Mouse (Mus musculus) neural tube, embryonic 10.5 days (tissue): ENCODE measurements at regions not wholly inside any gene's neighbourhood (a gene's known extent, or its start where the extent isn't known, plus 50 kb on each side); places are given as distances from the start of the nearest gene placed in this dataset.

Experiments
- DNase-seq: peaks from one replicate; pipeline ENCODE4 v3.0.0-alpha.2; 2017; ENCODE audit warnings: low spot score; ENCODE audit errors: extremely low spot score

DNA sequence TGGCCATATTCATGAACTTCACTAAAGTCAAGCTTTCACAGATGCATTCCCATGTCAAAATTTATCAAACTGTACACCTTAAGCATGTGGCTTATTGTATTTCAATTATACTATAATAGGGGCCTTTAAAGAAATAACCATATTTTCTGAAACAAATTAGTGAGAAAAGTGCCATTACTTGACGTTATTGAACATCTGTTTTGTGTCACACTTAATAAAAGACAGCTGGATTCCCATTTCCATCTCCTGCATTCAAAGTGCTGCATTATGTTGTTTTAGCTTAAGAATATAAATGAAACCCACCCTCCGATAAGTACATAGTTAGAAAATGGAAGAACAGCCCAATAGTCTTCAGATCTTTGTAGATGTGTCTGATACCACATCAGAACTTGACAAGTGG is 150.2 kb downstream of the Usp46 start:
- DNase-seq, result no peak

DNA sequence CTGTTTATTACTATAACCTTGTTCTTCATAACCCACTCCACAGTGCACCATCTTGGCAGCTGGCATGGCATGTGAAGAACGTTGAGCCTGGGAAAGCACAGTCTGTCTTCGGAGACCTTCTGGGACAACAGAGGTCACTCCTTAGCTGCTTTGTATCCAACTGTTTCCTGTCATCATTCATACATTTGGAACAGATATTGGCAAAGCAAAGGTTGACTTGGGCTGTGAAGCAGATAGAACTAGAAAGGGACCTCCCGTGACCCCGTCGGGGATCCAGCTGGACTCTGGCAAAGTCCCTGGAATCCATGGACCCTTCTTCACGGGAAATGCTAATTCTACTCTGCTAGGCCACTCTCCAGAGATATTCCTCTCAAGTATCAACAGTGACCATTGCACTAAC is 148.3 kb downstream of the Usp46 start:
- DNase-seq, result no peak

DNA sequence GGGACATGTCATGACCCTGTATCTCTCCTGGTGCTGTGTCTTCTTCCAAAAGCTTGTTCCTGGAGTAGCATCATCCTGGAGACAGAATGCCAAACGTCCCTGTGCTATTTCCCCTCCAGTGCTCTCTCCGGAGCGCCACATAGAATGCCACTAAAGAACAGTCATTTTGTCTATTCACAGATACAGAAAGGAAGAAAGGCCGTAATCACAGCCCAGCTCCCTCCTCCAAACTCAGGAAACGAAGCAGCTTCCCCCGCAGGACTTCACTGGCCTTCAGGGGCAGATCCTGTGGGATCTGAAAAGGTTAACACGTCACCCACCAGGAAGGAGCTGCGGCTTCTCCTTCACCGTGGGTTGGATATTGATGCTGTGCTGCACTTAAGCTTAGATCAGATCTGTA is 140.7 kb downstream of the Usp46 start:
- no peak for DNase-seq

DNA sequence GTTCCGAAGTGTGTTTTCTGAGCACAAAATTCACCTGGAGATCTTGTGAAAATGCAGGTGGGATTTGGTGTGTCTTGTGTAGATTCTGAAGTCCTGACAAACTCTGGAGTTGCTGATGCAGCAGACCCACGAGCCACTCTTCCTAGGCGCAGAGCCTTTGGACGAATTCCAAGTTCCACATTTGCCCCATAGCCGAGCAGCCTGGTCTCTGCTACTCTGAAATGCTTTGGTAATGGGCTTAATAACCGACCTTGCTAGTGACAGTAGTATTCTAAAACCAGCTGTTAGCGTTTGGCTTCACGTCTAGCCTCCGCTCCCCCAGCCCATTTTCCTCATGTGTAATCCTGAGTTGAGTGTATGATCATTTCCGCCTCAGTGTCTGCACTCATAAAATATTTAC is 139.5 kb downstream of the Usp46 start:
- DNase-seq, result no peak

DNA sequence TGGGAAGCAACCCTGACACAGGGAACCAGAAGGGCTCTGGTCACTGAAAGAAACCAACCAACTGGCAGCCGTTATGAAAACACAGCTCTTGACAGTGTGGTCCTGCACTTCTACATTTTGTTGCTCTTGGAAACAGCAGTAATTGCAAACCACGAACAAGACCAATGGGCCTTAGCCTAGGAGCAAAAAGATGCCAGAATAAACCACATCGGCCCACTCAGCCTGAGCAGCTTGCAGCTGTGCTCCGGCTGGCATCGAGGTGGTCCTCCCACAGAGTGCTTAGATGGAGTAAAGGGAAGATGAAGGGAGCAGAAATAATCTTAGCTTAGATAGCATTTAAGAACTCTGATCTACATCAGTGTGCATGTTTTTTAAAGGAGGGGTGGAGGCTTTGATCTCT is 138.0 kb downstream of the Usp46 start:
- DNase-seq, result no peak

DNA sequence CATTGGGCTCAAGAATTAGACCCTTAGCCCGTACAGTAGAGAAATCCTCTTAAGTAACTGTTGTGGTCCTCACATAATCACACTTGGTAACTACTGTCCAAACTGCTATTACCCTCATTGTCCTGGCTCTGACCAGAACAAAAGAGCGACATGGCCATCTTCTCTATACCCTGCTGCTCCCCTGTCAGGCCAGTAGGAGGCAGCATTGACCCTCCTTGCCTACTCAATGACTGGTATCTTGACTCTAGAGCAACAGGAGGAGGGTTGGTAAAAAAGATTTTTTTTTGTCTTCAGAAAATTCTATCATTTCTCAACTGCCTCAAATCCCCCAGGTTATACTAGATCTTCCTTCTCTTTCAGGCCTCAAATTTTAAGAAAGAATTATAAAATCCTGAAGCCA is 130.4 kb downstream of the Usp46 start:
- DNase-seq, result peak; percentile 32

DNA sequence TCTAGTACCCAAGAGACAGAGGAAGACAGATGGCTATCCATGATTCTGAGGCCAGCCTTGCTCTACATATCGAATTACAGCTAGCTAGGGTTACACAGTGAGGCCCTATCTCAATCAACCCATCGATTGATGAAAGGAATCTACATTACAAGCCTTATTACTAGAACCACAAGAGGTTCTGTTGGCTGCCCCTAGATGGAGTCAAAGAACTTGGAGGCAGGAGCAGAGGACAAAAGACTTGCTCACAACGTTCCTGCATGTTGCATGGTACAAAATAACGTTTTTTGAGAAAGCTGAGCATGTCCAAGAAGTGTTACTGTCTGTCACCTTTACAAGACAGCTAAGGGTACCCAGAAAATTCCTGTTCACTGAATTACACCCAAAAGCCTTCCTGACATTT is 129.8 kb downstream of the Usp46 start:
- no peak for DNase-seq

DNA sequence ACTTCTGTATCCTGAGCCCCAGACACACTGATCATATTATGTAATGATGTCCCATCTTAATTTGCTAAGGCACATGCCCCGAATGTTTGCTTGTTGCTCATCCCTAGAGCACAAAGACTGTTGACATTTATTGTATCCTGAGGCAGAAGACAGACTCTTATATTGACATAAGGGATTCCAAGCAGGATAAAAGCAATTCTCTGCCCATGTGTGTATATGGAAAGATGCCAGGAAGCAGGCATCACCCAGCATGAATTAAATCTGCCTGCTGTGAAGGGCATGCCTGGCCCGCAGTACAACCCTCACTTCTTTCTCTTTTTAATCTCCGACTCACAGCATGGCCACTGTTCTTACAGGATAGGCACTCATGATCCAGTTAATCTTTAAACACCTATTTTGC is 125.3 kb downstream of the Usp46 start:
- no peak for DNase-seq

DNA sequence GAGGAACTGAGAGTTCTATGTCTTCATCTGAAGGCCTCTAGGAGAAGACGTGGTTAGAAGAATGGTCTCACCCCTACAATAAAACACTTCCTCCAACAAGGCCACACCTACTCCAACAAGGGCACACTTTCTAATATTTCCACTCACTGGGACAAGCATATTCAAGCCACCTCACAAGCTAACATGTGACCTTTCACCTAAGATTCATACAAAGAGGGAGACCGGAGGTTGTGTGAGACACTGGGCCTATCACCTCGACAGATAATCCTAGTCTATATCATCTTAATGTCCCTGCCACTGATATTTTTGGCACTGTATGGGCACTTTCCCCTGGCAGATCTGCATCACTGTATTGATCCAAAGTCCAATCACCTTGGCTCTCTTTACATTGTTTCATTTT is 122.6 kb downstream of the Usp46 start:
- DNase-seq, result no peak

DNA sequence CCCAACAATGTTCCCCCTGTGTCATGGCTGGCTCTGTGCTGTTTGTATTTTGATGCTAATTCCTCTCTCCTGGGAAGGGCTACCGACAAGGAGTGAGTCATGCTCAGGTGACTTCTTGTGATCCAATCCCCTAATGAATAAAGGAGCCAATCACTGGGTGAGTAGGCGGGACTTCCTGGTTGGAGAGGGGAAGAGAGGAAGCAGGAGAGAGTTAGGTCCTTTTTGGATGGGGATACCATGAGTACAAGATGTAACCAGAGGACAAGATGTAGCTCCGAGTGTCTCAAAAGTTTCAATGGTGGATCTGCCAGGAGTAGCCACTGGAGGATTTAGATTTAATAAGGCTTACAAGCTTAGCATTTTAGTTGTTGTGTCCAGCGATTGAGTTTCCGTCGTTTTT is 122.1 kb downstream of the Usp46 start:
- DNase-seq, result no peak

DNA sequence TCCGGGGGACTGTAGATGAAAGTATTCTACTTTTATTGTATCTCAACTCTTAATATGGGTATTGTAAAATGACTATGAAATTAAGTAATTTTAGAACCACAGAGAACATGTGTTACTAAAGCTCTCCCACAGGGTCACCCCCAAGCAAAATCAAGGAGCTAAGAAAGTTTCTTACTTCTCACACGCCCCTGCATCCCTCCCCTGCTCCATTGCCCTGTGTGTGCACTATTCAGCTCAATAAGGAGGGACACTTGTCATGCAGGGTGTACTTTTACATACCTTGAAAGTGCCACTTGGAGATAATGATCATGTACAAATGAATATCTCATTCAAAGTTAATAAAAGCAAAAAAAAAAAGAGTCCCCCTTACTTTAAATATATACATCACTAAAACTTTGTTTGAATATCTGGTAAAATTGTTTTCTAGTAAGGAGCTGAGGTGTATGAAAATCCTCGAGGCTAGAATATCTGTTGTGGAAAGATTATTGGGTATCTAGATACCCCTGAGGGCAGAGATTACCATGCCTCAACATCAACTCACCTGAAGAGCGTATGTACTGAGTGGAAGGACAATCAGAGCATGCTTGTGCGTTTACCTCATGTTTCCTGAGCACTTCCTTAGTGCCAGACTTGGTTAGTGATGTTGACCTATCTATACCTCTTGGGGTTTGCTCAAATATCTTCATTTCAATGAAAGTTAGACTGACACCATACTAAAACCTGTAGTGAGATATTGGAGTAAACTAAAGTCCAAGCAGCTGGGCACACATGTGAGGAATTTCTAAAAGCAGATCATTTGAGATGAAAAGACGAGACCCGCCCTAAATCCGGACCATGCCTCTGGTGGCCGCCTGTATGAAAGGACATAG is 120.0 kb downstream of the Usp46 start:
- no peak for DNase-seq
